Mouse (Mus musculus) CH12.LX (cell line): ENCODE measurements around the gene Gm45837. TPM values are rescaled to one million over a fixed set of nuclear protein-coding genes. Genes with fewer than 3 reads are reported as not detected.

ENCODE experiments used
- DNase-seq: peaks from one replicate; pipeline ENCODE4 v3.0.0-alpha.2; 2013; ENCODE audit errors: extremely low read depth
- H3K27ac ChIP-seq: 2 replicates; pipeline ENCODE4 v1.5.1; 2012; ENCODE audit warnings: low read depth, mild to moderate bottlenecking, control low read depth, moderate library complexity; ENCODE audit not compliant: insufficient read depth
- H3K27me3 ChIP-seq: replicated peaks from 2 replicates; pipeline ENCODE3; 2012; ENCODE audit warnings: inconsistent platforms
- H3K36me3 ChIP-seq, 2 experiments: replicated peaks in 1 of 2; 2 replicates each; pipeline versions ENCODE3 to v1.6.1; 2012; ENCODE audit warnings: inconsistent platforms in 1 of 2, low read length in 1 of 2, mild to moderate bottlenecking in 1 of 2, mixed read lengths in 1 of 2, moderate library complexity in 1 of 2; ENCODE audit not compliant: control insufficient read depth in 1 of 2, insufficient read depth in 1 of 2
- H3K4me1 ChIP-seq, 2 experiments: 2 replicates each; pipeline ENCODE4 v1.6.1; 2012; ENCODE audit warnings: inconsistent platforms in 1 of 2, moderate library complexity in 1 of 2; ENCODE audit not compliant: insufficient read depth in 2 of 2, control insufficient read depth in 1 of 2
- H3K4me2 ChIP-seq: 2 replicates; pipeline ENCODE4 v1.6.1; 2012; ENCODE audit warnings: low read depth, mild to moderate bottlenecking, control low read depth; ENCODE audit not compliant: poor library complexity, insufficient read depth, severe bottlenecking
- H3K4me3 ChIP-seq, 3 experiments: fragments of 150-350 bp in 1 of 3; sonication (generic) in 1 of 3; replicated peaks in 1 of 3; 2 replicates each; pipeline versions ENCODE3 to v1.5.1; 2011 to 2012; ENCODE audit warnings: low read depth in 2 of 3, low read length in 2 of 3, mild to moderate bottlenecking in 2 of 3, moderate library complexity in 2 of 3, control low read depth in 1 of 3, improper control_type of control experiment in 1 of 3, inconsistent platforms in 1 of 3, mixed read lengths in 1 of 3; ENCODE audit not compliant: poor library complexity in 1 of 3
- H3K79me2 ChIP-seq: replicated peaks from 2 replicates; pipeline ENCODE4 v1.6.1; 2012; ENCODE audit warnings: mild to moderate bottlenecking, moderate library complexity; ENCODE audit not compliant: control insufficient read depth, poor library complexity, insufficient read depth, severe bottlenecking; ENCODE audit errors: extremely low read depth
- H3K9ac ChIP-seq: 2 replicates; pipeline ENCODE4 v1.6.1; 2012; ENCODE audit warnings: low read depth, mild to moderate bottlenecking, control low read depth, moderate library complexity; ENCODE audit not compliant: insufficient read depth
- H3K9me3 ChIP-seq: replicated peaks from 2 replicates; pipeline ENCODE3; 2012; ENCODE audit warnings: low read length, inconsistent platforms, mixed read lengths
- BHLHE40 ChIP-seq: IDR thresholded peaks from 2 replicates; pipeline ENCODE4 v1.6.1; 2011; ENCODE audit warnings: mild to moderate bottlenecking, low read depth, low read length, improper control_type of control experiment
- CHD1 ChIP-seq: IDR thresholded peaks from 2 replicates; pipeline ENCODE4 v1.6.1; 2012; ENCODE audit warnings: low read depth, low read length, improper control_type of control experiment, inconsistent platforms
- CHD2 ChIP-seq: IDR thresholded peaks from 2 replicates; pipeline ENCODE4 v1.6.1; 2011; ENCODE audit warnings: low read length, improper control_type of control experiment
- CTCF ChIP-seq, 2 experiments: IDR thresholded peaks in 1 of 2; conservative IDR thresholded peaks in 1 of 2; 2 replicates each; pipeline ENCODE4 v1.5.1; 2011 to 2012; ENCODE audit warnings: low read depth in 2 of 2, low read length in 2 of 2, improper control_type of control experiment in 1 of 2, inconsistent platforms in 1 of 2, mild to moderate bottlenecking in 1 of 2, moderate library complexity in 1 of 2
- ELF1 ChIP-seq: IDR thresholded peaks from 2 replicates; pipeline ENCODE4 v1.6.1; 2014; ENCODE audit warnings: low read depth, mild to moderate bottlenecking, inconsistent platforms, low read length, improper control_type of control experiment
- MAFK ChIP-seq: IDR thresholded peaks from 2 replicates; pipeline ENCODE4 v1.6.1; 2011; ENCODE audit warnings: low read length, improper control_type of control experiment; ENCODE audit not compliant: insufficient replicate concordance
- MAX ChIP-seq: IDR thresholded peaks from 2 replicates; pipeline ENCODE4 v1.6.1; 2011; ENCODE audit warnings: low read length, improper control_type of control experiment
- MAZ ChIP-seq: IDR thresholded peaks from 2 replicates; pipeline ENCODE4 v1.6.1; 2012; ENCODE audit warnings: low read depth, mild to moderate bottlenecking, inconsistent platforms, low read length, improper control_type of control experiment, moderate library complexity
- MEF2A ChIP-seq: IDR thresholded peaks from 2 replicates; pipeline ENCODE4 v1.6.1; 2014; ENCODE audit warnings: low read depth, mild to moderate bottlenecking, inconsistent platforms, low read length, improper control_type of control experiment, borderline replicate concordance
- MXI1 ChIP-seq: IDR thresholded peaks from 2 replicates; pipeline ENCODE4 v1.6.1; 2011; ENCODE audit warnings: mild to moderate bottlenecking, low read depth, low read length, improper control_type of control experiment
- MYC ChIP-seq: IDR thresholded peaks from 2 replicates; pipeline ENCODE4 v1.6.1; 2011; ENCODE audit warnings: low read depth, mild to moderate bottlenecking, improper control_type of control experiment, low read length
- NELFE ChIP-seq: IDR thresholded peaks from 2 replicates; pipeline ENCODE4 v1.6.1; 2011; ENCODE audit warnings: low read depth, low read length, improper control_type of control experiment
- PAX5 ChIP-seq: IDR thresholded peaks from 2 replicates; pipeline ENCODE4 v1.6.1; 2012; ENCODE audit warnings: low read length, inconsistent platforms, mixed read lengths
- POLR2AphosphoS2 ChIP-seq: IDR thresholded peaks from 2 replicates; pipeline ENCODE4 v1.6.1; 2011; ENCODE audit warnings: low read depth, low read length, improper control_type of control experiment
- RAD21 ChIP-seq: IDR thresholded peaks from 2 replicates; pipeline ENCODE4 v1.6.1; 2011; ENCODE audit warnings: low read depth, mild to moderate bottlenecking, low read length, improper control_type of control experiment, moderate library complexity
- SIN3A ChIP-seq: IDR thresholded peaks from 2 replicates; pipeline ENCODE4 v1.6.1; 2012; ENCODE audit warnings: low read length, improper control_type of control experiment, inconsistent platforms
- SMC3 ChIP-seq: IDR thresholded peaks from 2 replicates; pipeline ENCODE4 v1.6.1; 2011; ENCODE audit warnings: low read depth, low read length, improper control_type of control experiment
- TBP ChIP-seq: conservative IDR thresholded peaks from 2 replicates; pipeline ENCODE4 v1.6.1; 2011; ENCODE audit warnings: low read depth, low read length, improper control_type of control experiment
- UBTF ChIP-seq: IDR thresholded peaks from 2 replicates; pipeline ENCODE4 v1.6.1; 2012; ENCODE audit warnings: low read depth, mild to moderate bottlenecking, inconsistent platforms, low read length, improper control_type of control experiment, moderate library complexity
- USF2 ChIP-seq: conservative IDR thresholded peaks from 2 replicates; pipeline ENCODE4 v1.6.1; 2011; ENCODE audit warnings: low read depth, low read length, improper control_type of control experiment
- ZC3H11A ChIP-seq: IDR thresholded peaks from 2 replicates; pipeline ENCODE4 v1.6.1; 2012; ENCODE audit warnings: low read depth, mild to moderate bottlenecking, inconsistent platforms, low read length, improper control_type of control experiment
- dilution Hi-C: fragments of 300-500 bp; cut with MboI; formaldehyde crosslinking; loops from 2 replicates; pipeline ENCODE4 v1.14.3; 2020; ENCODE audit warnings: low sequenced_read_pairs; ENCODE audit not compliant: extremely low pct_unique_long_range_greater_than_20kb, extremely low pct_ligation_motif_present
- in situ Hi-C: fragments of 300-500 bp; cut with MboI; formaldehyde crosslinking; loops from 3 replicates; pipeline ENCODE4 v1.14.3; 2019; ENCODE audit warnings: low sequenced_read_pairs, low pct_ligation_motif_present, low pct_unique_long_range_greater_than_20kb, mixed read lengths
- polyA plus RNA-seq: library from polyadenylated mRNA; unstranded; fragments of >175 nt; gene quantifications from 2 replicates; pipeline ENCODE4 v1.2.1, GENCODE M21; 2012; ENCODE audit warnings: low read depth; ENCODE audit not compliant: insufficient read length
- total RNA-seq, 2 experiments: library from RNA; depleted of rRNA; stranded (reverse); fragments of 300-350 nt in 1 of 2; fragments of >200 nt in 1 of 2; gene quantifications; 2 replicates each; pipeline ENCODE4 v1.2.3; 2012 to 2014

The Gm45837 gene
- total RNA-seq (2012; rRNA removed) (0.04 TPM in 1 of 2 replicates, not detected in the other), total RNA-seq (2014; rRNA removed) (not detected in 2 replicates), polyA plus RNA-seq (0.56 and 0.84 TPM in 2 replicates)

DNA sequence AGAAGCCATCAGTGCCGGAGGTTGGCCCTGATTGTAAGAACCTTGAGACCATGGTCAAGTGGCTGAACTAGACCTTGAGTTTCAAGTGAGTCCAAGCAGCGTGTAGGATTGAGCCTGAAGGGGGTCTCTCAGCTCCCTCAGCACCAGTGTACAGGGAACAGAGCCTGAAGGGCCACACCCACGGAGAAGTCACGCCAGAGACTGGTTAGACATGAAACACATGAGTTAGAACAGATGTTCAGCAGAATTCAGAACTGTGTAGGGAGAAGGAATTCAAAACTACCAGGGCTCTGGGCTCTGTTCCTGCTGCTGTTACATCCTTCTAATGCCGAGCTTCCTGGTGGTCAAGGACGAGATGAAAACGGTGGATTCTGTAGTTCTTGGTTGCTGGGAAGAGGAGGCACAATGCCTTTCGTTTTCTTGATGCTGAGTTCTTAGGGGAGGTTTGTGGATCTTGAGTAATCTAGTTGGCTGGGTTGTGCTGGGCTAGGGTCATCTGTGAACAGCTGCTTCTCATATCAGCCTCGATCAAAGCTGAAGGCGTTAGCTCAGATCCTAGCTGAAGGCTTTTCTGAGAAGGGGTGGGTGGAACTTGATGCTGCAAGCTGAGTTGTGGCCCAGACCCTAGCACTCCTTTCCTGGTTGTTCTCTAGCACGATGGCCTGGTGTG, at the start of gene Gm45837:
Gm45837 (plus strand) TSS at position 620 of the 670 bp plus-strand sequence.
- in situ Hi-C loops (loop anchor here (25.0 kb wide), 1 partner anchor 102 kb away; no protein-coding TSS in a partner anchor), dilution Hi-C loops (no loop called here)
- no peak within 1 kb of the TSS for H3K9ac ChIP-seq
- peaks cover 12% of the 10 kb centered on the region for H3K9me3 ChIP-seq
- no peaks in the 10 kb centered on the region for H3K27me3 ChIP-seq
- H3K4me3 ChIP-seq: no peak within 1 kb of the TSS
- peaks cover 0 to 3% of the 10 kb centered on the region in 2 experiments; a peak in 3 of 4 replicates for H3K4me1 ChIP-seq
- no peak for DNase-seq
- no peaks in the 10 kb centered on the region for H3K79me2 ChIP-seq
- TF ChIP-seq USF2 (no peak), MYC (no peak), NELFE (no peak), SMC3 (no peak), CTCF (conservative IDR thresholded peaks at IDR 0.05 in 1 of 2, IDR thresholded peaks at IDR 0.05 in 1 of 2; ENCODE audit: low read depth in 2 of 2, low read length in 2 of 2) (no peak), MAZ (no peak), RAD21 (no peak), ZC3H11A (no peak), BHLHE40 (no peak), MAFK (no peak), ELF1 (no peak), SIN3A (no peak), MXI1 (no peak), MEF2A (no peak), MAX (no peak), POLR2AphosphoS2 (no peak), PAX5 (no peak), UBTF (no peak), TBP (no peak), CHD1 (no peak)
- no peak within 1 kb of the TSS for H3K4me2 ChIP-seq
- H3K27ac ChIP-seq: no peak within 1 kb of the TSS
- peaks cover 62 to 100% of the 10 kb centered on the region in 2 experiments for H3K36me3 ChIP-seq

DNA sequence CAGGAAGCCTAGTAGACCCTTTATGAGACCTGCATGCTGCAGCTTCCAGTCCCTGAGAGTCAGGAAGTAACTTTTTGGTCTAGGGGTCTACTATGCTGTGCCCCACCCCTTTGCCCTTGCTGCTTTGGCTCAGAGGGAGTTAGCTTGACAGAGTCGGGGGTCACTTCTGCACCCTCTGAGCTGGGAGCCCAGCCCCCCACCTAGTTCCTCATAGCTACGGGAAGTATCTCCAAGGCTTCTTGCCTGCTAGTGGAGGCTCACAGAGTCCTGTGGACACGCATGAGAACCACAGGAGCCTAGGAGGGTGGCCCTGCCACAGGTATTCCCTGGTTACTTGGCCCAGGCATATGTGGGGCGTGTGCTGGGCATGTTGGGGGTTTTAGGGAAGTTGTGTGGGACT, 49.7 kb upstream of the Gm45837 start:
- H3K27ac ChIP-seq: no peak overlapping the region
- TF ChIP-seq CHD2: 0 out of 2 replicates have a peak, but pooled peaks have one; percentile 20
- no peak for TF ChIP-seq MEF2A
- no peak overlapping the region for H3K4me2 ChIP-seq
- in situ Hi-C loops: no loop called here
- peaks cover 0 to 3% of the 10 kb centered on the region in 2 experiments for H3K36me3 ChIP-seq
- H3K9ac ChIP-seq: no peak overlapping the region
- peaks cover 46 to 91% of the 10 kb centered on the region in 2 experiments for H3K4me1 ChIP-seq
- H3K79me2 ChIP-seq: no peaks in the 10 kb centered on the region; the same call in 1 of the 2 replicates
- no peak overlapping the region for H3K4me3 ChIP-seq
- dilution Hi-C loops: no loop called here
- no peak for DNase-seq
- H3K27me3 ChIP-seq: no peaks in the 10 kb centered on the region
- H3K9me3 ChIP-seq: no peaks in the 10 kb centered on the region
